Mouse (Mus musculus): ENCODE results near the gene Mdk.

DNA sequence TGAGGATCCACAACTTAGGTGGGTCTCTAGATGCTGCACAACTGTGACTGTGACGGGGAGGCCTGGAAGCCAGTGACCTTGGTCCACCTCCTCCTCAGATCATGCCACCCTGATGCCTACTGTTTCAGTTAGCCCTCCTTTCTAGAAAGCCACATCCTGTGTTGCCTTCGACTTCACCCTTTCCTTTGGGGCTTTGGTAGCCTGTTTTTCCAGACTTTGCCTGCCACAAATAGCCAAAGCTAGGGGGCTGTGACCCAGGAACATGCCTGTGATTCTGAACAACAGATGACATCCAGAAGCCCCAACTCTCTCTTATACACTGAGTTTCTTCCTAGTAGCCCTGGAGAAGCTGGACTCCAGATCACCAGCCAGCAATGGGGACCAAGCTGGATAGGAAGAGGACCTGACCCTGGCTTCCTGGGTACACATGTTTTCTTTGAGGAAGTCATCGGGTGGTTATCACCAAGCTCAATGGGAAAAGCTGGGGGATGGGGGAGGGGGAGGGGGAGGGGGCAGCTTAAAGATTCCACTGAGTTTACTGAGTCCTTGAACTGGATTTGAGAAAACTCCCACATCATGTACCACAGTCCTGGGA lies 32.6 kb upstream of the Mdk start:
- TF ChIP-seq POLR2A (IDR thresholded peaks at IDR 0.05; ENCODE audit: low read depth, low read length) (no peak), CTCF (IDR thresholded peaks at IDR 0.05; ENCODE audit: extremely low read depth, insufficient read length, insufficient replicate concordance, low read depth, low read length) (no peak)

Measured in small intestine, adult 2 months (tissue).